In the genomic region with DNA sequence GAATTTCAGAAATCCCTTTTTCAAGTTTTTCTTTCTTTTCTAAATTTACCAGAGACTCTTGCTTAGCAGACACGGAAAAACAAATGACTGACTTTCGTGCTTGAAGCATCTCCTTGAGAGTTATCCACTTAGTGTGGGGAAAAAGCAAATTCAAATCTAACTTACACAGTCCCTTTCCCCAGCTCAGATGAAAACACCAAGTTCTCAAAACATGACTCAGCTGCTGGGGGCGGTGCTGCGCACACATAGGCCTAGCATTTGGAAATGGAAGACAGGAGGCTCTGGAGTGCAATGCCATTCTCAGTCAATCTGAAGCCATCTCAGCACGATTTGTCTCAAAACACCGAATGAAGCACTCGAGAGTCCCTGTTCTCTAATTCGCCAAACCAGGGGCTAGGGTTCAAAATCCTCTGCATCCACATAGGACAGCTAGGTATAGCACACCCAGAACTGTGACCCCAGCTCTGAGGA, we compare ENCODE assay signal across 11 mouse cellular contexts. TPM values are rescaled to one million over a fixed set of nuclear protein-coding genes. Genes with fewer than 3 reads are reported as not detected.
A peak's percentile ranks its signal among the peaks of the same experiment; 100 is the strongest.
DNase-seq lines count a peak whose midpoint lies in the region; ATAC-seq lines count a peak whose summit lies in the region.
"Had no signal": no experiment of that assay in that cellular context is flagged by ENCODE, and none has a peak within 500 bp of the region (broad histone marks: within the 10 kb centered on the region; RNA-seq: fewer than 3 reads in every experiment).

No protein-coding gene starts in this region.

- ATAC-seq in embryonic facial prominence, embryonic 12.5 days (ENCODE audit: insufficient number of reproducible peaks, insufficient read depth, low FRiP score, low TSS enrichment), result no peak
- ATAC-seq in hindbrain, embryonic 16.5 days, result no peak
- no peak for ATAC-seq in neural tube, embryonic 15.5 days (ENCODE audit: low FRiP score)

- H3K9me3 ChIP-seq in embryonic facial prominence, embryonic 12.5 days, result no peaks in the 10 kb centered on the region
- no peaks in the 10 kb centered on the region for H3K9me3 ChIP-seq in hindbrain, embryonic 16.5 days (ENCODE audit: control insufficient read depth, low read length)
- H3K9me3 ChIP-seq in neural tube, embryonic 15.5 days (replicated peaks), result no peaks in the 10 kb centered on the region
- H3K9me3 ChIP-seq: heart, embryonic 12.5 days had no signal

- peaks cover 37% of the 10 kb centered on the region for H3K36me3 ChIP-seq in embryonic facial prominence, embryonic 12.5 days
- H3K36me3 ChIP-seq in hindbrain, embryonic 16.5 days (ENCODE audit: control insufficient read depth, insufficient read depth, low read length), result no peaks in the 10 kb centered on the region
- 0 out of 2 replicates have a peak, but pooled peaks cover 1% of the 10 kb centered on the region for H3K36me3 ChIP-seq in neural tube, embryonic 15.5 days

- H3K9ac ChIP-seq in embryonic facial prominence, embryonic 12.5 days, result no peak overlapping the region
- 0 out of 2 replicates have a peak overlapping the region, but pooled peaks have one; percentile 32 for H3K9ac ChIP-seq in hindbrain, embryonic 16.5 days (ENCODE audit: low read depth, low read length)
- no peak overlapping the region for H3K9ac ChIP-seq in neural tube, embryonic 15.5 days (replicated peaks)
- H3K9ac ChIP-seq: heart, embryonic 12.5 days had no signal

- no peak overlapping the region for H3K27ac ChIP-seq in embryonic facial prominence, embryonic 12.5 days
- no peak overlapping the region for H3K27ac ChIP-seq in hindbrain, embryonic 16.5 days (ENCODE audit: low read depth, low read length)
- H3K27ac ChIP-seq in neural tube, embryonic 15.5 days (replicated peaks), result no peak overlapping the region

- 74% methylated on average over 8 of the region's 8 CpGs for WGBS in embryonic facial prominence, embryonic 12.5 days
- WGBS in hindbrain, embryonic 16.5 days, result 58% methylated on average over 8 of the region's 8 CpGs
- 62% methylated on average over 8 of the region's 8 CpGs for WGBS in neural tube, embryonic 15.5 days

- H3K27me3 ChIP-seq in embryonic facial prominence, embryonic 12.5 days, result no peaks in the 10 kb centered on the region
- no peaks in the 10 kb centered on the region for H3K27me3 ChIP-seq in hindbrain, embryonic 16.5 days (replicated peaks; ENCODE audit: control insufficient read depth, insufficient read depth, low read length)
- H3K27me3 ChIP-seq in neural tube, embryonic 15.5 days (replicated peaks), result no peaks in the 10 kb centered on the region; the same call in 1 of the 2 replicates

- peak; percentile 56 to 64 for DNase-seq in left cerebral cortex, postnatal 14 days (ENCODE audit: low spot score in 2 of 2)
- no peak for DNase-seq in left cerebral cortex, postnatal 4 days
- no peak for DNase-seq in kidney, postnatal 36 days
- no peak for DNase-seq in heart, adult 9 months (ENCODE audit: low spot score in 2 of 2)
- DNase-seq in gastrocnemius, postnatal 4 days (ENCODE audit: low spot score in 2 of 2), result no peak
- DNase-seq: lung, postnatal 10 days had no signal

- H3K4me3 ChIP-seq in embryonic facial prominence, embryonic 12.5 days, result peak overlapping the region; percentile 0; the same call in 1 of the 2 replicates
- H3K4me3 ChIP-seq in hindbrain, embryonic 16.5 days (ENCODE audit: low read length), result peak overlapping the region; percentile 7; the same call in 1 of the 2 replicates
- 0 out of 2 replicates have a peak overlapping the region, but pooled peaks have one; percentile 1 for H3K4me3 ChIP-seq in neural tube, embryonic 15.5 days (replicated peaks)
- H3K4me3 ChIP-seq: heart, embryonic 12.5 days had no signal

- peak overlapping the region; percentile 46 for H3K4me2 ChIP-seq in embryonic facial prominence, embryonic 12.5 days (replicated peaks)
- H3K4me2 ChIP-seq in hindbrain, embryonic 16.5 days (ENCODE audit: low read length), result peak overlapping the region; percentile 58
- peak overlapping the region; percentile 53 for H3K4me2 ChIP-seq in neural tube, embryonic 15.5 days
- H3K4me2 ChIP-seq: heart, embryonic 12.5 days had no signal

- intact Hi-C loops in left cerebral cortex, postnatal 14 days (cut with DNase I), result no loop called here
- intact Hi-C loops in left cerebral cortex, postnatal 4 days (cut with DNase I), result no loop called here

- peaks cover 48% of the 10 kb centered on the region for H3K4me1 ChIP-seq in embryonic facial prominence, embryonic 12.5 days
- peaks cover 19% of the 10 kb centered on the region for H3K4me1 ChIP-seq in hindbrain, embryonic 16.5 days (ENCODE audit: control insufficient read depth, insufficient read depth, low read depth, low read length)
- H3K4me1 ChIP-seq in neural tube, embryonic 15.5 days, result peaks cover 61% of the 10 kb centered on the region

RNA-seq across cellular contexts. Expression of a gene that starts 11.1 kb away (rescaled TPM):
- 100 to 1,000 TPM; 224 to 256 TPM for total RNA-seq in left cerebral cortex, postnatal 14 days (2021)
- total RNA-seq in left cerebral cortex, postnatal 4 days (2021), result 100 to 1,000 TPM; 139 to 161 TPM
- polyA plus RNA-seq in embryonic facial prominence, embryonic 12.5 days (2016; fragmentation: Nextera tagmentation; extraction: Ambion mirVana), result 60.1 and 63.6 TPM in 2 replicates
- 37.7 and 40.8 TPM in 2 replicates for polyA plus RNA-seq in hindbrain, embryonic 16.5 days (2015; fragmentation: Nextera tagmentation; extraction: Ambion mirVana)
- polyA plus RNA-seq in neural tube, embryonic 15.5 days (2015; fragmentation: Nextera tagmentation; extraction: Ambion mirVana), result 27.9 and 36.8 TPM in 2 replicates
- 10 to 100 TPM; 10.7 to 12.8 TPM for total RNA-seq in gastrocnemius, postnatal 4 days (2021)
- total RNA-seq: MEL had no signal

Comparison
In these comparisons a context has a peak if more than half of its experiments do, and no peak if none do; other contexts are left out.
1. DNase-seq: peak in left cerebral cortex, postnatal 14 days (2 of 2); none in left cerebral cortex, postnatal 4 days (single experiment), kidney, postnatal 36 days (0 of 2), heart, adult 9 months (0 of 2) and gastrocnemius, postnatal 4 days (0 of 2).
2. RNA of a gene that starts 11.1 kb away (total RNA-seq): 224 to 256 TPM in left cerebral cortex, postnatal 14 days and 139 to 161 TPM in left cerebral cortex, postnatal 4 days; 10.7 to 12.8 TPM in gastrocnemius, postnatal 4 days; every median in the first group is over 10 times any median in the second.
3. Peak in every context shown above with its lines, with median percentiles within 50 percentile points of each other: H3K4me2 ChIP-seq and H3K4me3 ChIP-seq.